Mouse (Mus musculus) spleen, adult 2 months (tissue): ENCODE results near the gene Rccd1.

Experiments used
- CTCF ChIP-seq: fragments of 200-500 bp; IDR thresholded peaks from 2 replicates; pipeline ENCODE4 v1.5.1; 2011; ENCODE audit warnings: mild to moderate bottlenecking, inconsistent platforms; ENCODE audit not compliant: insufficient read depth, insufficient read length, insufficient replicate concordance; ENCODE audit errors: extremely low read depth
- POLR2A ChIP-seq: fragments of 200-500 bp; IDR thresholded peaks from 2 replicates; pipeline ENCODE4 v1.6.1; 2011; ENCODE audit warnings: low read depth, low read length, inconsistent platforms

- no peak for TF ChIP-seq CTCF
- TF ChIP-seq POLR2A: no peak
These were observed 7.2 kb upstream of the Rccd1 start for GRCm38 (mm10) chr7:80331433-80331832.
